Mouse (Mus musculus): ENCODE results near the gene Ypel4.
A peak's percentile ranks its signal among the peaks of the same experiment; 100 is the strongest.

Ypel4 gene

DNA sequence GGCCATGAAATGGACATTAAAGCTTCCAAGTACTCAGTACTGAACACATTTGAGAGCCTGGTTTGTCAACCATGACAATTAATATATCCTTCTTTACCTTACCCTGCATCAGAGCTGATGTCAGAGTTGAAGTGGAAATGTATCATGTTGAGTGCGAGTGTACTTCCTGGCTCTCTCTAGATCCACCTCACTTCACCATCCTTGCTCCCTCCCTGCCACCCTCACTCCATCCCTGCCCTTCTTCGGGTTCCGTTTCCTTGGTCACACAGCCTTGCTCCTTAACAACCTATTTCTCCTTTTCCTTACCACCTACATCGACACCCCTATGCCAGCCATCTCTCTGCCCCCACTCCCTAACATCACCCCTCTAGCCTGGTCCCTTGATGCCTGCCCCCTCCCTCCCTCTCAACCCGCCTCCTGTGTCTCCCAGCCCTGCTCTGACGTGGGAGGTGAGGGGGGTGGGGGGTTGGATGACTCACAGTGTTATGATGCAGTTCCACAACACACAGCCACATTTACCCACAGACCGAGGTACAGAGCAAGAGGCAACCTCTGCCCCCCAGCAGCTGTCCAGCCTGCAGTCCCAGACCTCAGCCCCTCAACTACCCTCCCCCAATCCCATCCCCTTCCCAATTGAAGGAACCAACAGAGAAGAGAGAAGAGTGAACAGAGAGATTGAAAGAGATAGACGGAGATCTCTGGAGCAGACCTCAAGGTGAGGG lies at the start of gene Ypel4:
Gene Ypel4 (plus strand): TSS at position 480 of the 722 bp plus-strand sequence.
- peak; percentile 93 for DNase-seq

DNA sequence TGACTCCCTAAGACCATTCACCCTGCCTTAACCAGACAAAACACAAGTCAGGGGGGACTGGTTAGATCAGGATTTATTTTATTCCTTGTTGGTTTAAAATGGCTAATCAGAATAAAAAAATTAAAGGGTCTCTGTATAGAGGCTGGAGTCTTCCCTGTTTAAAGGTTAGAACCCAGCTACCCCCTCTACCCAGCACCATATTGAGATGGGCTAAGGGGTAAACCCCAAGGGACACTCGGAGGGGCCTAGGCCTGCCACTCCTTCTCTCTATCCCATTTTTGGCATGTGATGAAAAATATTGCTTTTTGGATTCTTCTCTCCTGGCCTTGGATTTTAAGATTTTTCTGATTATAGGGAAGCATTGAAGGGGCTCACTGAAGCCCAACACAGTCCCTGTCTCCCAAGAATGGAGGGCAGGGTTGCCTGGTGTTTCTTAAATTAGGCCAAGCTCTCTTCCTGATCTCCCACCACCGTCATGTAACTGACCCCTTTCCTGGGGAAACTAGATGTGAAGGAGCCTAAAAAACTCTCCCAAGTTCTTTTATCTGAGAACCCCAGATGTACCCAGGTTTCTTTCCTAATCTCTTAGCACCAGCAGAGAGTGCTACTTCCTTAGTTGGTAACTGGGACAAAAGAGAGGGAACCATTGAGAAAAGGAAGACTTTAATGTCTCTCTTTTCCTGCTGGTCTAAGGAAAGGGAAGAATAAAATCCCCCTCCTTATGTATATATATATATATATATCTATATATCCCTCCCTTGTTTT lies 45.6 kb upstream of the Ypel4 start:
- DNase-seq, result no peak

GRCm38 (mm10) chr2:84690050-84690449 lies 43.8 kb upstream of the Ypel4 start:
- DNase-seq, result peak; percentile 41

DNA sequence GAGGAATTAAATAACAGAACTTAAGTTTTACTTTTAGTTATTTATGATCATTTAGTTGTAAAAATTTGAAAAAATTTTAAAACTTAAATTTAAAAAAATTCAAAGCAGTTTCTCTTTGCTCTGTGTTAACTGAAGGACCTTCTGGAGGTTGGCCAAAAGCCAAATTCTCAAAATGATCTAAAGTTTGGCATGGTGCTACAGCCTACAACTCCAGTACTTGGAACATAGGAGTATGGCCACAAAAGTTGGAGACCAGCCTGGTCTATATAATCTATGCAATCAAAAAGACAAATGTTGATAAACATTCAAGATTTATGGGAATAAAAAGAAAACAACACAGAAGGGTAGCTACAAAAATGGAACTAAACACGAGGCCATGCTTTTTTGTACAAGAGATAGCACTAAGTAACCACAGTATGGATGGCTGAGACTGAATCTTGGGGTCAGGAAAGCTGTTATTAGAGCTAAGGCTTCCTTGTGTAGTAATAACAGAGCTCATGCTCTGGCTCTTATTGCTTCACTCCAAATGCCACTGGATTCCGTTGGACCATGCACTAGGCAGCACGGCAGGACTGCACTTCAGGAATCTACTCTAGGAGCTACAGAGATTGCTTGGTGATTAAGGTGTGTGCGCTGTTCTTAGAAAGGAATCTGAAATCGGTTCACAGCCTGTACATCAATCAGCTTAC lies 38.7 kb upstream of the Ypel4 start:
- DNase-seq, result no peak

DNA sequence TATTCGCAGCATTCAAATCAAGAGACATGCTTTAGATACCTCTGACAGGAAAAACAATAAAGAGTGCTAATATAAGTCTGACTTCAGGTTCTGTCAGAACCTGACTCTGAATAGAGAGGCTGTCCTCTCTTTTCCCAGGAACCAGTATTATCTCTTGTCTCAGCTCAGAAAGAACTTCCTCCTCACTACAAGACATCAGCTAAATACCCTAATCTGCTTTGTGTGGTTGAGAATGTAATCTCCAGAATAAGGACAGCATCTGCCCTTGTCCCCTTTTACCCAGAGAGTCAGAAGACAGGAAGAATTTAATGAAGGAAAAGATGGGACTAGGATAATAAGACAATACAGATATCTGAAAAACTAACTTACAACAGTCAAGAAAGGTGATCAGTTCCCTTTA lies 30.4 kb upstream of the Ypel4 start:
- DNase-seq, result no peak

GRCm38 (mm10) chr2:84704329-84704728 lies 29.5 kb upstream of the Ypel4 start:
- no peak for DNase-seq

DNA sequence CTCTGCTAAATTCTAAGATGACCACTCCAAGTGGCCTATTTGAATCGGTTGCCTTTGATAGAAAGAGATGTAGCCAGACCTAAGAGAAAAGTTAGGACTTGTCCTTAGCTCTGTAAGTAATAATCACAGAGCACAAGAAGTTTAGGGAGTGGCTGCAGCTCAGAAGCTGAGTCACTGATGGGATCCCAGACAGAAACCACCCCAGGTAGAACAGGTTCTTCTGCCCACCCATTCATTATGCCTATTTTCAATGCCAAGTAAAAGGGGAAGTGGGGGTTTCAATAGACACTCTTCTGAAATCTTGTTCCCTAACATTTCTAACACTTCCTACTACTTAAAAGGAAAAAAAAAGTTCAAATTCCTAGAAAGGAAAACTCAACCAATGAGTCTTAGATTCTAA lies 28.6 kb upstream of the Ypel4 start:
- no peak for DNase-seq

DNA sequence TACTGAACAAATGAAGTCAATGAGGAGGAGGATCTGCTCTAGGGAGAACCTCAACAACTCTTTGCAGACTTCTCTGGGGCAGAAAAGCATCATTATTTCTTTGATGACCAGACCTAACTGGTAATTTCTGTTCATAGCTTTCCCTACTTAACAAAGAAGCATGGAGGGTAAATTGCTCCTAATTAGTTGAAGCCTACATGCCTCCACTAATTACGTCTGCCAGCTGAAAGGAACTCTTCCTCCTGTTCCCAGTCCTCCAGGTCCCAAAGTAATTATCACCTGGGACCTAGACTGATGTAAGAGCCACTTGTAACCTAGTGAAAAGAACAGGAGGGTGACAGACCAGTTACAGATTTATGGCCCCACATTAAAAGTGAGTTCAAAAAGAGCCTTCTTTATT lies 26.3 kb upstream of the Ypel4 start:
- DNase-seq, result no peak

DNA sequence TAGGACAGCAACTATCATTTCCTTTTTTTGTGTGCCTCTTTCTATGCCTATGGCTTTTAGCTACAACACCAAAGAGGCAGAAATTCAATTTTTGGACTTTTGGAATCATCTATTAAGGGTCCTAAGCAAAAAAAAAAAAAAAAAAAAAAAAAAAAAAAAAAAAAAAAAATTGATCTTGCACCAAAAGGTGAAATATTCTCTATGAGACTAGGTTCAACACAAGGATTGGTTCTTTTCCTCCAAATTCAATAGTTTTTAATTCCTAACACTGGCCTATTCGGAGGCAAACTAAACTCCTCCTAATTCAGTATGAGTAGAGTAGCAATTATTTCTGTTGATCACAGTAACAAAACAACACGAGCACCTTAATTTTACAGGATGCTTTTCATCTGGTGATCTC lies 22.0 kb upstream of the Ypel4 start:
- no peak for DNase-seq

GRCm38 (mm10) chr2:84714422-84714810 lies 19.4 kb upstream of the Ypel4 start:
- DNase-seq, result peak; percentile 71

DNA sequence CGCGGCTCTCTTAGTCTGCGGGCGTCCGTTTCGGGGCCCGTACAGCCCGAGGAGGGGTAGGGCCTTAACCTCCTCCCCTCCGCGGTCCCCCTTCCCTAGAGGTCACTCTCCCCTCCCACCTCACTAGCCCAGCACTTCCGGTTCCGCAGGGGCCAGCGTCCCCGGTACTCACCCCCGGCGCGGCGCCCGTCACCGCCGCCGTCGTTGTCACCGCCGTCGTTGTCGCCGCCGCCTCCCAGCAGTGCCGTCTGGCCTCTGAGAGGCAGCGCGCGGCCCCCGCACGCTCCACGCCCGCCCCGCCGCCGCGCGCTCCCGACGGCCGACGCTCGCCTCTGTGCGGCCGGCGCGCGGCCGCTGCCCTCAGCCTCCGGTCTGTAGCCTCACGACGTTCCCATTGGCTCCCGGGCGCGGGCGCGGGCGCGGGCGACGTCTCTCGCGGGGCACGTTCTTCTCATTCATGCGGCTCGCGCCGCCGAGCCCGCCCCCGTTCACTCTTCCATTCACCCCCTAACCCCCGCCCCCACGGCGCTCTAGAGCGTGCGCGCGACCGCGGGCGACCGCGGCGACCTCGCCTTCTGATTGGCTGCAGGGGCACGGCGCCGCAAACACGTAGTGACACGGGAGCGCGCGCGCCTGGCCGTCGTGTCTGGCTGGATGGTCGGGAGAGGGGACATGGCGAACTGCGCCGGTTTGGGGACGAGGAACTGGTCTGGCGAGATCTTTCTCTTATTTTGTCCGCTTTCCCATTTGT lies 18.9 kb upstream of the Ypel4 start, which contains the start of gene Zdhhc5:
Gene Zdhhc5 (minus strand): TSS at position 370 of the 751 bp plus-strand sequence.
- DNase-seq, result peak; percentile 99

DNA sequence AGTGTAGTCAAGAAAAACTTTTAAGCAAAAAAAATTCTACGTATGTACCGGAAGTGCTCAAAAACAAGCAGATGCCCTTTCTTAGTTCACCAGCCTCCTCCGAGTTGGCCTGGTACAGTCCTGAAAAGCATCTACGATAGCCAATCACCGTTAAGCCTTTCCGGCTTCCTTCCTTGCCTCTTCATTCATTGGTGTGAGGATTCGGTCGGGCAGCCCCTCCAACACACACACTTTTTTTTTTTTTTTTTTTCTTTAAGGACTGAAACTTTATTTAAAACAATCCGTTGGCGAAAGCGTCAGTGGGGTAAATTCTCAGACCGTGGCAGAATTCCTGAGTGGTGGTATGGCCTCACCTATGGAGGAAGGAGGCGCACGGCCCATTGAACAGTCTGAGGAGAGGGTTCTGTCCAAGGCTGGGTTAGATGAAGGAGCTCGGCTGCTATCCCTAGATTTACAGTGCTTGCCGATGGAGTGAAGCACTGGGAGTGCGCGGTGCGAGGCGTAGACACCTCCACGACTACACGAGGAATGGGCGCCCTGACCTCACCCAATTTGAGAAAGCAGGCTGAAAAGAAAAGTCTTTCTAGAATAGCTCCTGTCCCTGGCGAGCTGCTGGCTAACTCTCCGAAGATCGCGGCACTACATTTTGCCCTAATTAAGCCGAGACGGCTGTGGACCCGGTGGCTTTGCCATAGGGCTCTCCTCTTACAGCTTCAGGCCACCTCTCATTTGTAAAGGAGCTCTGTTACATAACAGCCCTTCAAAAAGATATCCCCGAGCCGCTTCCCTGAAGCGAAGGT lies 18.1 kb upstream of the Ypel4 start:
- DNase-seq, result no peak

DNA sequence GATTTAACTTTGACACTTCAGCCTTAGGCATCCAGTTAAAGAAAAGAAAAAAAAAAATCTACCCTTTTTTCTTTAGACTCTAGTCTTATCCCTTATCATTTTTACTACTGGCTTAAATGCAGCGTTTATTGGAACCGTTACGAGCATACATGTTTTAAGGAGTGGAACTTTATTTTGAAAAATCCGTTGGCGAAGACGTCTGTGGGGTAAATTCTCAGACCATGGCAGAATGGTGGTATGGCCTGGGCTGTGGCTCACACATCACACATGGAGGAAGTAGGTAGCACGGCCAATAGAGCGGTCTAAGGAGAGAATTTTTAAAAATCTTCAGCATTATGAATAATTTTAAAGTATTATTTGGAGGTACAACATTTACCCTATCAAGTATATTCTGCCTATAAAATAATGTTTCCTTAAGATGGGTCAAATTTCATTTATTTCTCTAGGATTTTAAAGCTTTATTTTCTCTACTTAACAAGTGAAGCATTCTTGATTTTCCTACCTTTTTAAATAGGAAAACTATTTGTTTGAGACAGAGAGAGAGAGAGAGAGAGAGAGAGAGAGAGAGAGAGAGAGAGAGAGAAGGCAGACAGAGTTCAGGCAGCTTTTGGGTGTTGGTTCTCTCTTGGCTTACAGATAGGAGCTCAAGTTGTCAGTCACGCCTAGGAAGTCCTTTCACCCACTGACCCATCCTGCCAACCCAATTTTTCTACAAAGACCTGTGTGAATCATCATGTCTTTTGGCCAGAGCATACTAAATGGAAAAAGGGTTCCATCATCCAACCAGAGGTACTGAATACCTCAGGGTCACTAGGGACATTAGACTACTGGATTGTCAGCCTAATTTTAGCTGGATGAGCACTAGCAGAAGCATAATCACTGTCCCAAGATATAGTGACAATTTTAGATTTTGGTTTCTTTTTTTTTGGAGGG lies 17.2 kb upstream of the Ypel4 start:
- peak; percentile 61 for DNase-seq

GRCm38 (mm10) chr2:84717357-84717756 lies 16.5 kb upstream of the Ypel4 start:
- DNase-seq, result peak; percentile 42

GRCm38 (mm10) chr2:84720718-84721117 lies 13.1 kb upstream of the Ypel4 start:
- no peak for DNase-seq

DNA sequence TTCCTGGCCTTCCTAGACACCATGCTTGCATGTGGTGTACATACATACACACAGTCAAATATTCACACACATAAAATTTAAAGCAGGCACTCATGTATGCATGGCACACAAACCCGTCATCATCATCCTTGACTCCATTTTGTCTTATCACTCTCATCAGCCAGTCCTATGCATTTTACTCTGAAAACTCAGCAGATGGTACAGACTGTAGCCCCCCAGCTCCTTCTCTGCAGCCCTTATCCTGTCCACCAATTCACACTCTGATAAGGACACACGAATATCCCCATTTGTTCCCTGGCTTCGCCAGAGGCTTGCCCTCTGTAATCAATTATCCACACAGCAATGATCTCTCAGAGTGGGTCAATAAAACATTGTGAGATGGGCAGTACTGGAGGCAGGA lies 12.7 kb upstream of the Ypel4 start:
- DNase-seq, result no peak

GRCm38 (mm10) chr2:84723856-84724255 lies 10.0 kb upstream of the Ypel4 start:
- DNase-seq, result no peak

DNA sequence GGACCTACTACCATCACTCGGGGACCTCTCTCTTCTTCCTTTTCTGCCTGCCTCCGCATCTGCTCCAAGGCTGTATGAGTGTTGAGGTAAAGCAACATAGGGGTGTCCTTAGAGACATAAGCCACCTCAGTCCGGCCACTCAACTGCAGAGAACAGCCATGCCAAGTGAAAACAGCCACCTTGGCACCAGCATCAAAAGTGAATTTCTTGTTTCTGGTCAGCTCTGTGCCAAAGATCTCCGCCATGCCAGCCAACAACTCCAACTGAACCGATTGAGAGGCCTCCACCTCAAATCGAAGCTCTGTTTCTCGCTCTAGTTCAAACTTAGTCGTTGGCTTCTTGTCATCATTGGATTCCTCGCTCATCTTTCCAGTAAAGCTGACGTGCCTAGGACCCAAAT lies 8.1 kb upstream of the Ypel4 start:
- DNase-seq, result peak; percentile 48

DNA sequence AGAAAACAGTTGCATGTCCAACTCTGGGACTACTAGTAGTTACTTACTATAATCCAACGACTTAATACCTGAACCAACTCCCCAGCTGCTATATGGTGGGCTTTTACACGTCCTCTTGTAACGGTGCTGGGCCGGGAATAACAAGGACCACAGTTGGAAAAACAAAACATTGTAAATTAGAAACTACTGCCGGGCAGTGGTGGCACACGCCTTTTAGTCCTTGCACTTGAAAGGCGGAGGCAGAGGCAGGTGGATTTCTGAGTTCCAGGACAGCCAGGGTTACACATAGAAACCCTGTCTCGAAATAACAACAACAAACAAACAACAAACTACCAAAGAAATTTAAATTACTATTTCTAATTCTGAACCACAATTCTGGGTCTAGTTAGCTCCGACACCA lies 7.1 kb upstream of the Ypel4 start:
- peak; percentile 55 for DNase-seq

DNA sequence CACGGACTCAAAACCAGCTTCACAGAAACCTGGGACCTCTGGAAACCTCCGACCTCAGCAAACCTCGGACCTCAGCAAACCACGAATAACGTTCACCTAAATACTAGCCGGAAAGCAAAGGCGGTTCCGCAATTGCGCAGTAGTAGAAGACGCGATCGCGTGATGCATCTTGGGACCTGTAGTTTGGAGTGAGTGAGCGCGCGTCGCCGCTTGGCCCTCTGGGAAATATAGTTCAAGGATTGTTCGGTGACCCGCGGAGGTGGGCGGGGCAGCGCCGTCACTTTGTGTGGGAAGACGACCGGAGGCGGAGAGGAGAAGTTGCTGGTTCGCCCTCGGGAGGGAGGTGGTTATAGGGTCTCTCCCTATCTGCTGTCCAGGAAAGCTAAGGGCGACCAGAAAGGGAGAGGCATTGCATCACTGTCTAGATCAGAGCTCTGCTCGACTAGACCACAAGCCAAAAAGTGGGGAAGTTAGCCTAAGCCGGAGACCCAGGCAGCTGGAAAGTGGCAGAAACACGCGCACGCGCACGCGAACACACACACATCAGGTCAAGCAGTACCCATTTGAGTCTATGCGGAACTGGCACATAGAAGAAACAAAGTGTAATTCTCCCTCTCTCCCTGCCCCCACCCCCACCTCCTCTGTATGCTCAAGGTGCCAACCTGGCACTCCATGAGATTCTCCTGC lies 6.5 kb upstream of the Ypel4 start, which contains the start of gene Clp1:
Gene Clp1 (minus strand): TSS at position 179 of the 687 bp plus-strand sequence.
- peak; percentile 96 for DNase-seq

Data from cerebellum, adult 9-10 months (tissue).